ENCODE assay signal across 16 mouse cellular contexts in genomic region chr6:65818039-65818747, GRCm38 (mm10). TPM values are rescaled to one million over a fixed set of nuclear protein-coding genes. Genes with fewer than 3 reads are reported as not detected.
DNase-seq lines count a peak whose midpoint lies in the region; ATAC-seq lines count a peak whose summit lies in the region.
"Had no signal": no experiment of that assay in that cellular context is flagged by ENCODE, and none has a peak within 500 bp of the region (broad histone marks: within the 10 kb centered on the region; RNA-seq: fewer than 3 reads in every experiment).

No protein-coding gene starts in this region.

- no peak overlapping the region for H3K9ac ChIP-seq in forebrain, embryonic 15.5 days (replicated peaks)
- H3K9ac ChIP-seq: embryonic facial prominence, embryonic 13.5 days; midbrain, embryonic 12.5 days; neural tube, embryonic 13.5 days had no signal

- intact Hi-C loops in heart, postnatal 36 days (cut with DNase I), result no loop called here

- no peaks in the 10 kb centered on the region for H3K9me3 ChIP-seq in forebrain, embryonic 15.5 days
- no peaks in the 10 kb centered on the region for H3K9me3 ChIP-seq in forebrain, embryonic 10.5 days
- H3K9me3 ChIP-seq: embryonic facial prominence, embryonic 13.5 days; heart, embryonic 10.5 days; midbrain, embryonic 12.5 days; neural tube, embryonic 13.5 days had no signal

- DNase-seq in forebrain, embryonic 10.5 days (ENCODE audit: extremely low spot score, low spot score), result no peak
- peak; percentile 23 for DNase-seq in CD4-positive helper T cell, adult 2 months (ENCODE audit: low read depth, low spot score)
- DNase-seq in cerebellum, adult 11-12 months, result peak; percentile 33
- DNase-seq in forelimb bud, embryonic 11.5 days (ENCODE audit: low read depth, low spot score), result peak; percentile 7
- DNase-seq in heart, postnatal 36 days, result no peak
- no peak for DNase-seq in retina, postnatal 1 day
- DNase-seq: kidney, adult 18-20 months; lung, postnatal 10 days; right cerebral cortex, postnatal 25 days had no signal

- WGBS in forebrain, embryonic 15.5 days, result 77% methylated on average over 4 of the region's 4 CpGs
- 83% methylated on average over 4 of the region's 4 CpGs for WGBS in forebrain, embryonic 10.5 days

- H3K4me2 ChIP-seq in forebrain, embryonic 15.5 days (replicated peaks), result no peak overlapping the region
- H3K4me2 ChIP-seq: embryonic facial prominence, embryonic 13.5 days; midbrain, embryonic 12.5 days; neural tube, embryonic 13.5 days had no signal

- H3K4me1 ChIP-seq in forebrain, embryonic 15.5 days, result no peaks in the 10 kb centered on the region
- H3K4me1 ChIP-seq in forebrain, embryonic 10.5 days, result no peaks in the 10 kb centered on the region
- H3K4me1 ChIP-seq: embryonic facial prominence, embryonic 13.5 days; midbrain, embryonic 12.5 days; neural tube, embryonic 13.5 days had no signal

- no peaks in the 10 kb centered on the region for H3K27me3 ChIP-seq in forebrain, embryonic 15.5 days
- no peaks in the 10 kb centered on the region for H3K27me3 ChIP-seq in forebrain, embryonic 10.5 days (ENCODE audit: poor library complexity, severe bottlenecking)
- H3K27me3 ChIP-seq: embryonic facial prominence, embryonic 13.5 days; midbrain, embryonic 12.5 days; neural tube, embryonic 13.5 days had no signal

- no peak overlapping the region for H3K4me3 ChIP-seq in forebrain, embryonic 15.5 days
- H3K4me3 ChIP-seq in forebrain, embryonic 10.5 days, result no peak overlapping the region
- H3K4me3 ChIP-seq: embryonic facial prominence, embryonic 13.5 days; heart, embryonic 10.5 days; midbrain, embryonic 12.5 days; neural tube, embryonic 13.5 days had no signal

- H3K36me3 ChIP-seq in forebrain, embryonic 15.5 days, result no peaks in the 10 kb centered on the region
- H3K36me3 ChIP-seq in forebrain, embryonic 10.5 days (replicated peaks), result no peaks in the 10 kb centered on the region
- H3K36me3 ChIP-seq: embryonic facial prominence, embryonic 13.5 days; heart, embryonic 10.5 days; midbrain, embryonic 12.5 days; neural tube, embryonic 13.5 days had no signal

- H3K27ac ChIP-seq in forebrain, embryonic 15.5 days (replicated peaks), result no peak overlapping the region
- no peak overlapping the region for H3K27ac ChIP-seq in forebrain, embryonic 10.5 days
- H3K27ac ChIP-seq: embryonic facial prominence, embryonic 13.5 days; heart, embryonic 10.5 days; midbrain, embryonic 12.5 days; neural tube, embryonic 13.5 days had no signal

- ATAC-seq in forebrain, embryonic 15.5 days (replicated peaks), result 0 out of 2 replicates have a peak, but pooled peaks have one; percentile 67
- no peak for ATAC-seq in monocyte, adult 5-6 weeks (replicated peaks; ENCODE audit: insufficient number of reproducible peaks, low FRiP score, low TSS enrichment, poor library complexity, severe bottlenecking)

RNA-seq across cellular contexts. Expression of gene Prdm5, which starts 39.4 kb away (rescaled TPM):
- polyA plus RNA-seq in forebrain, embryonic 15.5 days (2015; fragmentation: Nextera tagmentation; extraction: Ambion mirVana), result 5.3 and 6.3 TPM in 2 replicates
- 17.1 and 17.4 TPM in 2 replicates for polyA plus RNA-seq in forebrain, embryonic 10.5 days (2016; fragmentation: Nextera tagmentation; extraction: Ambion mirVana)
- 1 to 10 TPM; 7.8 to 8.9 TPM for total RNA-seq in heart, postnatal 36 days (2021)
- total RNA-seq in monocyte, adult 5-6 weeks (2017), result 0.21 to 0.68 TPM in 2 of 3 replicates, not detected in the other
- polyA plus RNA-seq: liver, adult 2 months had no signal

Comparison
In these comparisons a context has a peak if more than half of its experiments do, and no peak if none do; other contexts are left out.
1. DNase-seq: peak in CD4-positive helper T cell, adult 2 months (single experiment), cerebellum, adult 11-12 months (single experiment) and forelimb bud, embryonic 11.5 days (single experiment); none in forebrain, embryonic 10.5 days (single experiment), heart, postnatal 36 days (0 of 2) and retina, postnatal 1 day (single experiment).